Mouse (Mus musculus): ENCODE results near the gene Inafm1. TPM values are rescaled to one million over a fixed set of nuclear protein-coding genes. Genes with fewer than 3 reads are reported as not detected.
"Not testable (repeated sequence)": the region's sequence is repeated elsewhere in the genome, so short reads cannot be mapped to it uniquely, and the experiment has no call there.

Inafm1 gene
- total RNA-seq, 2 experiments from 2014 or later = 35.4 to 35.8 TPM

- DNase-seq (ENCODE audit: low spot score in 2 of 2) = no peak
Observed at GRCm38 (mm10) chr7:16298927-16299326, 25.5 kb upstream of the Inafm1 start.

GRCm38 (mm10) chr7:16297616-16298015 is 24.2 kb upstream of the Inafm1 start:
- no peak for DNase-seq (ENCODE audit: low spot score in 2 of 2)

- DNase-seq (ENCODE audit: low spot score in 2 of 2) = peak; percentile 82 to 85
Observed at GRCm38 (mm10) chr7:16296766-16297390, 23.5 kb upstream of the Inafm1 start.

- no peak for DNase-seq (ENCODE audit: low spot score in 2 of 2)
Observed at GRCm38 (mm10) chr7:16296146-16296545, 22.7 kb upstream of the Inafm1 start.

- DNase-seq (ENCODE audit: low spot score in 2 of 2) = peak; percentile 64 to 78
Observed at GRCm38 (mm10) chr7:16295321-16295900, 22.0 kb upstream of the Inafm1 start.

- peak; percentile 96 to 97 for DNase-seq (ENCODE audit: low spot score in 2 of 2)
Observed at GRCm38 (mm10) chr7:16294837-16295236, 21.4 kb upstream of the Inafm1 start.

GRCm38 (mm10) chr7:16294346-16294745 is 20.9 kb upstream of the Inafm1 start:
- no peak for DNase-seq (ENCODE audit: low spot score in 2 of 2)

GRCm38 (mm10) chr7:16287791-16288190 is 14.4 kb upstream of the Inafm1 start:
- DNase-seq (ENCODE audit: low spot score in 2 of 2) = no peak

- DNase-seq (ENCODE audit: low spot score in 2 of 2) = no peak
Observed at GRCm38 (mm10) chr7:16287016-16287415, 13.6 kb upstream of the Inafm1 start.

GRCm38 (mm10) chr7:16286026-16286961 is 12.9 kb upstream of the Inafm1 start, which contains the start of gene Ccdc9:
Gene Ccdc9 (minus strand): TSS chr7:16286795.
- DNase-seq (ENCODE audit: low spot score in 2 of 2) = peak; percentile 99 to 100

GRCm38 (mm10) chr7:16285450-16286025 is 12.1 kb upstream of the Inafm1 start:
- DNase-seq (ENCODE audit: low spot score in 2 of 2) = peak; percentile 56 to 61

GRCm38 (mm10) chr7:16284904-16285303 is 11.5 kb upstream of the Inafm1 start:
- no peak for DNase-seq (ENCODE audit: low spot score in 2 of 2)

- no peak for DNase-seq (ENCODE audit: low spot score in 2 of 2)
Observed at GRCm38 (mm10) chr7:16284001-16284400, 10.6 kb upstream of the Inafm1 start.

- DNase-seq (ENCODE audit: low spot score in 2 of 2) = no peak
Observed at GRCm38 (mm10) chr7:16282334-16282733, 8.9 kb upstream of the Inafm1 start.

GRCm38 (mm10) chr7:16280721-16281120 is 7.3 kb upstream of the Inafm1 start:
- no peak for DNase-seq (ENCODE audit: low spot score in 2 of 2)

GRCm38 (mm10) chr7:16274922-16275890 is 1.8 kb upstream of the Inafm1 start:
- no peak for DNase-seq (ENCODE audit: low spot score in 2 of 2)

GRCm38 (mm10) chr7:16273766-16274140 is 336 bp upstream of the Inafm1 start:
- DNase-seq (ENCODE audit: low spot score in 2 of 2) = no peak

- peak; percentile 59 to 74 for DNase-seq (ENCODE audit: low spot score in 2 of 2)
Observed at GRCm38 (mm10) chr7:16272681-16273080, 736 bp downstream of the Inafm1 start.

GRCm38 (mm10) chr7:16271139-16271538 is 2.3 kb downstream of the Inafm1 start:
- DNase-seq (ENCODE audit: low spot score in 2 of 2) = no peak

GRCm38 (mm10) chr7:16266593-16266992 is 6.8 kb downstream of the Inafm1 start:
- not testable (repeated sequence) for DNase-seq (ENCODE audit: low spot score in 2 of 2)
